In genomic region chr14:31803791-31804190, GRCm38 (mm10) we compare ENCODE assay signal across 24 mouse cellular contexts. TPM values are rescaled to one million over a fixed set of nuclear protein-coding genes. Genes with fewer than 3 reads are reported as not detected.
DNase-seq lines count a peak whose midpoint lies in the region; ATAC-seq and TF ChIP-seq lines count a peak whose summit lies in the region.
"Had no signal": no experiment of that assay in that cellular context is flagged by ENCODE, and none has a peak within 500 bp of the region (broad histone marks: within the 10 kb centered on the region; RNA-seq: fewer than 3 reads in every experiment).

No protein-coding gene starts in this region.

- no peaks in the 10 kb centered on the region for H3K9me3 ChIP-seq in heart, embryonic 12.5 days (replicated peaks)
- peaks cover 5% of the 10 kb centered on the region; the same call in 1 of the 2 replicates for H3K9me3 ChIP-seq in hindbrain, embryonic 10.5 days
- H3K9me3 ChIP-seq in hindbrain, embryonic 12.5 days (replicated peaks): no peaks in the 10 kb centered on the region
- H3K9me3 ChIP-seq in kidney, embryonic 14.5 days (ENCODE audit: control insufficient read depth, low read length): no peaks in the 10 kb centered on the region
- H3K9me3 ChIP-seq in intestine, embryonic 15.5 days: no peaks in the 10 kb centered on the region
- H3K9me3 ChIP-seq: kidney, embryonic 15.5 days had no signal

- no peak for TF ChIP-seq POLR2A in heart, adult 2 months (IDR thresholded peaks at IDR 0.05; ENCODE audit: insufficient read depth, low read depth, low read length)

- peaks cover 1% of the 10 kb centered on the region; the same call in 1 of the 2 replicates for H3K79me2 ChIP-seq in heart, adult 2 months (replicated peaks; ENCODE audit: control insufficient read depth, insufficient read depth, low read length)

- H3K36me3 ChIP-seq in heart, embryonic 12.5 days: peaks cover 4% of the 10 kb centered on the region; the same call in 1 of the 2 replicates
- no peaks in the 10 kb centered on the region for H3K36me3 ChIP-seq in heart, adult 2 months (ENCODE audit: control insufficient read depth, insufficient read depth, low read length)
- H3K36me3 ChIP-seq in hindbrain, embryonic 10.5 days: peaks cover 8% of the 10 kb centered on the region
- H3K36me3 ChIP-seq in hindbrain, embryonic 12.5 days: no peaks in the 10 kb centered on the region
- H3K36me3 ChIP-seq in kidney, embryonic 14.5 days (ENCODE audit: control insufficient read depth, insufficient read depth, low read length): no peaks in the 10 kb centered on the region
- no peaks in the 10 kb centered on the region for H3K36me3 ChIP-seq in intestine, embryonic 15.5 days
- H3K36me3 ChIP-seq: limb, embryonic 12.5 days; neural tube, embryonic 12.5 days had no signal

- WGBS in heart, embryonic 12.5 days: 32% methylated on average over 2 of the region's 2 CpGs
- 30% methylated on average over 2 of the region's 2 CpGs for WGBS in heart, adult 2 months
- 32% methylated on average over 2 of the region's 2 CpGs for WGBS in hindbrain, embryonic 10.5 days
- 46% methylated on average over 2 of the region's 2 CpGs for WGBS in hindbrain, embryonic 12.5 days
- 61% methylated on average over 2 of the region's 2 CpGs for WGBS in kidney, embryonic 14.5 days
- 72% methylated on average over 2 of the region's 2 CpGs for WGBS in intestine, embryonic 15.5 days

- peak overlapping the region; percentile 0; the same call in 1 of the 2 replicates for H3K27ac ChIP-seq in heart, embryonic 12.5 days (ENCODE audit: poor library complexity, severe bottlenecking)
- no peak overlapping the region for H3K27ac ChIP-seq in heart, adult 2 months
- H3K27ac ChIP-seq in hindbrain, embryonic 10.5 days: peak overlapping the region; percentile 40; the same call in 1 of the 2 replicates
- H3K27ac ChIP-seq in hindbrain, embryonic 12.5 days: no peak overlapping the region
- no peak overlapping the region for H3K27ac ChIP-seq in kidney, embryonic 14.5 days (ENCODE audit: low read depth, low read length)
- H3K27ac ChIP-seq in intestine, embryonic 15.5 days: no peak overlapping the region
- H3K27ac ChIP-seq: forebrain, embryonic 10.5 days; gastrocnemius, adult 2 months; kidney, embryonic 15.5 days; limb, embryonic 12.5 days; neural tube, embryonic 12.5 days; stomach, postnatal 0 days had no signal

- H3K9ac ChIP-seq in heart, embryonic 12.5 days: no peak overlapping the region
- no peak overlapping the region for H3K9ac ChIP-seq in heart, adult 2 months (ENCODE audit: low read depth, low read length)
- H3K9ac ChIP-seq in hindbrain, embryonic 12.5 days: no peak overlapping the region
- no peak overlapping the region for H3K9ac ChIP-seq in kidney, embryonic 14.5 days (ENCODE audit: low read depth, low read length)
- H3K9ac ChIP-seq in intestine, embryonic 15.5 days: no peak overlapping the region
- H3K9ac ChIP-seq: kidney, embryonic 15.5 days; limb, embryonic 12.5 days; liver, postnatal 0 days; neural tube, embryonic 12.5 days had no signal

- intact Hi-C loops in heart, adult 2 months (cut with DNase I): no loop called here

- ATAC-seq in heart, embryonic 12.5 days (ENCODE audit: insufficient number of reproducible peaks, low FRiP score): peak; percentile 29; the same call in 1 of the 2 replicates
- ATAC-seq in hindbrain, embryonic 12.5 days (ENCODE audit: low FRiP score): no peak
- no peak for ATAC-seq in kidney, embryonic 14.5 days (ENCODE audit: low FRiP score, low TSS enrichment)
- ATAC-seq in intestine, embryonic 15.5 days: no peak
- ATAC-seq: hindbrain, embryonic 16.5 days; intestine, embryonic 16.5 days; liver, postnatal 0 days had no signal

- no peak overlapping the region for H3K4me3 ChIP-seq in heart, embryonic 12.5 days
- H3K4me3 ChIP-seq in heart, adult 2 months: no peak overlapping the region
- H3K4me3 ChIP-seq in hindbrain, embryonic 10.5 days: no peak overlapping the region
- H3K4me3 ChIP-seq in hindbrain, embryonic 12.5 days: no peak overlapping the region
- no peak overlapping the region for H3K4me3 ChIP-seq in kidney, embryonic 14.5 days (ENCODE audit: low read length)
- no peak overlapping the region for H3K4me3 ChIP-seq in intestine, embryonic 15.5 days (replicated peaks)
- H3K4me3 ChIP-seq: forebrain, embryonic 10.5 days; gastrocnemius, adult 2 months; kidney, embryonic 15.5 days; limb, embryonic 12.5 days; neural tube, embryonic 12.5 days had no signal

- H3K27me3 ChIP-seq in heart, embryonic 12.5 days (replicated peaks): no peaks in the 10 kb centered on the region
- H3K27me3 ChIP-seq in heart, adult 2 months (ENCODE audit: control insufficient read depth, insufficient read depth, low read length): no peaks in the 10 kb centered on the region
- H3K27me3 ChIP-seq in hindbrain, embryonic 10.5 days (ENCODE audit: insufficient read depth, poor library complexity, severe bottlenecking): no peaks in the 10 kb centered on the region
- no peaks in the 10 kb centered on the region for H3K27me3 ChIP-seq in hindbrain, embryonic 12.5 days
- no peaks in the 10 kb centered on the region for H3K27me3 ChIP-seq in kidney, embryonic 14.5 days (ENCODE audit: control insufficient read depth, insufficient read depth, low read length)
- H3K27me3 ChIP-seq in intestine, embryonic 15.5 days (replicated peaks): no peaks in the 10 kb centered on the region
- H3K27me3 ChIP-seq: kidney, embryonic 15.5 days; limb, embryonic 12.5 days; neural tube, embryonic 12.5 days had no signal

- no peak for TF ChIP-seq CTCF in heart, adult 2 months (IDR thresholded peaks at IDR 0.05)

- no peak for TF ChIP-seq EP300 in heart, adult 2 months (IDR thresholded peaks at IDR 0.05; ENCODE audit: insufficient read depth, low read depth, low read length)

- no peak for DNase-seq in heart, adult 2 months
- DNase-seq in hindbrain, embryonic 10.5 days (ENCODE audit: low spot score): no peak
- DNase-seq in 3T3-L1 (ENCODE audit: low read depth, low spot score) (peak; percentile 64), MN1 (ENCODE audit: low spot score) (peak; percentile 79)
- DNase-seq: adrenal gland, postnatal 36 days; cerebellum, adult 9-10 months; gastrocnemius, adult 2 months; kidney, postnatal 36 days; layer of hippocampus, postnatal 36 days; liver, postnatal 0 days; lung, postnatal 10 days; right cerebral cortex, postnatal 14 days had no signal

- peaks cover 18% of the 10 kb centered on the region for H3K4me1 ChIP-seq in heart, embryonic 12.5 days (replicated peaks)
- no peaks in the 10 kb centered on the region for H3K4me1 ChIP-seq in heart, adult 2 months (ENCODE audit: control insufficient read depth, insufficient read depth, low read length)
- peaks cover 23% of the 10 kb centered on the region for H3K4me1 ChIP-seq in hindbrain, embryonic 10.5 days (replicated peaks)
- H3K4me1 ChIP-seq in hindbrain, embryonic 12.5 days: peaks cover 7% of the 10 kb centered on the region; the same call in 1 of the 2 replicates
- no peaks in the 10 kb centered on the region for H3K4me1 ChIP-seq in kidney, embryonic 14.5 days (ENCODE audit: control insufficient read depth, insufficient read depth, low read length)
- no peaks in the 10 kb centered on the region for H3K4me1 ChIP-seq in intestine, embryonic 15.5 days (replicated peaks)
- H3K4me1 ChIP-seq: limb, embryonic 12.5 days; neural tube, embryonic 12.5 days had no signal

- no peak overlapping the region for H3K4me2 ChIP-seq in heart, embryonic 12.5 days
- no peak overlapping the region for H3K4me2 ChIP-seq in hindbrain, embryonic 12.5 days (replicated peaks)
- H3K4me2 ChIP-seq in kidney, embryonic 14.5 days (replicated peaks; ENCODE audit: low read depth, low read length): no peak overlapping the region
- H3K4me2 ChIP-seq in intestine, embryonic 15.5 days (replicated peaks): no peak overlapping the region
- H3K4me2 ChIP-seq: kidney, embryonic 15.5 days; limb, embryonic 12.5 days; liver, embryonic 11.5 days; neural tube, embryonic 12.5 days had no signal

RNA-seq across cellular contexts. Expression of gene Ankrd28, which starts 26.7 kb away (rescaled TPM):
- 8.8 and 11.7 TPM in 2 replicates for polyA plus RNA-seq in heart, embryonic 12.5 days (2016; fragmentation: Nextera tagmentation; extraction: Ambion mirVana)
- total RNA-seq in heart, adult 2 months (2021): 10 to 100 TPM; 22.1 to 27.7 TPM
- 6.6 and 17.4 TPM in 2 replicates for polyA plus RNA-seq in heart, adult 2 months (2012; rRNA removed)
- 7.7 and 9.1 TPM in 2 replicates for polyA plus RNA-seq in hindbrain, embryonic 10.5 days (2016; fragmentation: Nextera tagmentation; extraction: Ambion mirVana)
- polyA plus RNA-seq in hindbrain, embryonic 12.5 days (2016; fragmentation: Nextera tagmentation; extraction: Ambion mirVana): 12.6 and 14.9 TPM in 2 replicates
- polyA plus RNA-seq in kidney, embryonic 14.5 days (2014; fragmentation: Nextera tagmentation; extraction: Ambion mirVana): 5.9 and 11.0 TPM in 2 replicates
- 6.7 and 7.4 TPM in 2 replicates for polyA plus RNA-seq in intestine, embryonic 15.5 days (2015; fragmentation: Nextera tagmentation; extraction: Ambion mirVana)

Comparison
In these comparisons a context has a peak if more than half of its experiments do, and no peak if none do; other contexts are left out.
1. H3K27ac ChIP-seq: peak in heart, embryonic 12.5 days (single experiment) and hindbrain, embryonic 10.5 days (single experiment); none in heart, adult 2 months (single experiment), hindbrain, embryonic 12.5 days (single experiment), kidney, embryonic 14.5 days (single experiment) and intestine, embryonic 15.5 days (single experiment).
2. DNase-seq: peak in 3T3-L1 (single experiment) and MN1 (single experiment); none in heart, adult 2 months (0 of 2) and hindbrain, embryonic 10.5 days (single experiment).